Mouse (Mus musculus) cortical plate, adult 2 months (tissue): ENCODE measurements around the gene Ophn1.

Experiments
- CTCF ChIP-seq: fragments of 200-500 bp; IDR thresholded peaks from 2 replicates; pipeline ENCODE4 v1.5.1; 2011; ENCODE audit warnings: mild to moderate bottlenecking, control low read depth, low read length; ENCODE audit not compliant: insufficient read depth; ENCODE audit errors: extremely low read depth
- POLR2A ChIP-seq: fragments of 200-500 bp; IDR thresholded peaks from 2 replicates; pipeline ENCODE4 v1.6.1; 2011; ENCODE audit warnings: mild to moderate bottlenecking, low read length, control low read depth; ENCODE audit not compliant: insufficient read depth; ENCODE audit errors: extremely low read depth

DNA sequence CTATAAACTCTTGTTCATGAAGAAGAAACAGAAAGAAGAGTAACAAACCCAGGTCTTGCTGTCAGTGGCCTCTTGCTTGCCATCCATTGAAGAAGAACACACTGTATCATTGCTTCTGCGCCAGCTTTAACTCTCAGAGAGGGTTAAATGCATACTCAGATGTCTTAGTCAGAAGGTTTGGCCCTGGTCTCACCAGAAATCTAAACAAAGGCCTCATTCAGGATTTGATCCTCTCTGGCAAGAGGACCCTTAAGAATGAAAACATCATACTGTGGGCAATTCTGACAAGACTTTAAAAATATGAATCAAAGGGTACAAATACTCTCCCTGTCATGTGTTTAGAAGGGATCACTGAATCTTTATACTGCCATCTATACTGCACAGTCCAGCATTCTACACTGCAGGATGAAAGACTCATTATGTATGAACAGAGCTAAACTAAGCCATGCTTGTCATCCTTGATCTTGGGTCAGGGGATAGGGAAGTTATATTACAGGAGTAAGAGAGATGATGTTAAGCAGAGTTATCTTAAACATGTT is 139.5 kb downstream of the Ophn1 start:
- TF ChIP-seq CTCF (no peak), POLR2A (no peak)
